Mouse (Mus musculus) stomach, embryonic 14.5 days (tissue): Measurements from ENCODE around the gene Atp8b3. TPM values are rescaled to one million over a fixed set of nuclear protein-coding genes. Genes with fewer than 3 reads are reported as not detected.

Experiments used
- ATAC-seq: fragments of 200-750 bp; cut with Nextera tagmentation; 2 replicates; pipeline ENCODE4 v1.8.0; 2017; ENCODE audit warnings: low read depth, moderate TSS enrichment; ENCODE audit not compliant: insufficient number of reproducible peaks, insufficient read depth, low FRiP score
- H3K27ac ChIP-seq: fragments of 300-500 bp; sonication (generic); 2 replicates; pipeline ENCODE4 v1.5.1; 2014; ENCODE audit warnings: mild to moderate bottlenecking, low read length, moderate library complexity, mixed read lengths
- H3K27me3 ChIP-seq: fragments of 300-500 bp; sonication (generic); 2 replicates; pipeline ENCODE4 v1.6.1; 2014; ENCODE audit warnings: low read length, control low read depth, mixed read lengths; ENCODE audit not compliant: control insufficient read depth, insufficient read depth
- H3K36me3 ChIP-seq: fragments of 300-500 bp; sonication (generic); 2 replicates; pipeline ENCODE4 v1.6.1; 2014; ENCODE audit warnings: mild to moderate bottlenecking, control low read depth, low read length, moderate library complexity, mixed read lengths; ENCODE audit not compliant: control insufficient read depth, insufficient read depth
- H3K4me1 ChIP-seq: fragments of 300-500 bp; sonication (generic); 2 replicates; pipeline ENCODE4 v1.6.1; 2014; ENCODE audit warnings: low read length, control low read depth, mixed read lengths; ENCODE audit not compliant: control insufficient read depth, insufficient read depth
- H3K4me2 ChIP-seq: fragments of 300-500 bp; sonication (generic); replicated peaks from 2 replicates; pipeline ENCODE4 v1.6.1; 2014; ENCODE audit warnings: low read depth, low read length, control low read depth
- H3K4me3 ChIP-seq: fragments of 300-500 bp; sonication (generic); 2 replicates; pipeline ENCODE4 v1.5.1; 2014; ENCODE audit warnings: low read depth, low read length, control low read depth
- H3K9ac ChIP-seq: fragments of 300-500 bp; sonication (generic); replicated peaks from 2 replicates; pipeline ENCODE4 v1.6.1; 2014; ENCODE audit warnings: low read depth, mild to moderate bottlenecking, control low read depth, low read length, moderate library complexity, mixed read lengths
- H3K9me3 ChIP-seq: fragments of 300-500 bp; sonication (generic); 2 replicates; pipeline ENCODE4 v1.6.1; 2016; ENCODE audit warnings: low read depth, low read length, control low read depth; ENCODE audit not compliant: control insufficient read depth
- WGBS: fragments of 180-500 bp; shearing (Covaris S2); extraction: QIAGEN DNeasy Blood & Tissue Kit; methylation state at CpG from one replicate; pipeline ENCODE4 v1.1.7; 2014; 5-methylcytosine and 5-hydroxymethylcytosine counted together
- polyA plus RNA-seq: library from polyadenylated mRNA; unstranded; fragments of >200 nt; fragmentation: Nextera tagmentation; extraction: Ambion mirVana; gene quantifications from 2 replicates; pipeline ENCODE4 v1.2.1, GENCODE M21; 2014

Gene Atp8b3
- polyA plus RNA-seq, 1 experiment from 2014 or later, result 0.25 TPM

GRCm38 (mm10) chr10:80546945-80547344 is 8.0 kb upstream of the Atp8b3 start:
- Histone ChIP-seq H3K4me1 (no peaks in the 10 kb centered on the region), H3K4me3 (no peak overlapping the region), H3K4me2 (no peak overlapping the region), H3K9me3 (no peaks in the 10 kb centered on the region), H3K27me3 (no peaks in the 10 kb centered on the region), H3K36me3 (peaks cover 65% of the 10 kb centered on the region), H3K9ac (no peak overlapping the region), H3K27ac (no peak overlapping the region)
- WGBS, result 96% methylated on average over 4 of the region's 4 CpGs
- ATAC-seq, result no peak

- no peaks in the 10 kb centered on the region for H3K27me3 ChIP-seq
- ATAC-seq, result no peak
- 91% methylated on average over 8 of the region's 8 CpGs for WGBS
- no peak overlapping the region for H3K4me2 ChIP-seq
- H3K27ac ChIP-seq, result no peak overlapping the region
- peaks cover 65% of the 10 kb centered on the region for H3K36me3 ChIP-seq
- H3K9me3 ChIP-seq, result no peaks in the 10 kb centered on the region
- H3K4me3 ChIP-seq, result no peak overlapping the region
- H3K4me1 ChIP-seq, result no peaks in the 10 kb centered on the region
- H3K9ac ChIP-seq, result no peak overlapping the region
These were observed 6.7 kb upstream of the Atp8b3 start for GRCm38 (mm10) chr10:80545590-80545989.

GRCm38 (mm10) chr10:80543873-80544272 is 4.9 kb upstream of the Atp8b3 start:
- Histone ChIP-seq H3K4me2 (no peak overlapping the region), H3K27ac (no peak overlapping the region), H3K9me3 (no peaks in the 10 kb centered on the region), H3K27me3 (no peaks in the 10 kb centered on the region), H3K4me1 (no peaks in the 10 kb centered on the region), H3K4me3 (no peak overlapping the region), H3K9ac (no peak overlapping the region), H3K36me3 (peaks cover 54% of the 10 kb centered on the region)
- no peak for ATAC-seq
- WGBS, result 94% methylated on average over 14 of the region's 14 CpGs

- H3K4me2 ChIP-seq, result no peak overlapping the region
- H3K4me3 ChIP-seq, result no peak overlapping the region
- no peak overlapping the region for H3K27ac ChIP-seq
- H3K36me3 ChIP-seq, result peaks cover 24% of the 10 kb centered on the region
- H3K27me3 ChIP-seq, result peaks cover 9% of the 10 kb centered on the region; the same call in 1 of the 2 replicates
- H3K9ac ChIP-seq, result no peak overlapping the region
- WGBS, result 50% methylated on average over 5 of the region's 5 CpGs
- H3K9me3 ChIP-seq, result no peaks in the 10 kb centered on the region
- no peak for ATAC-seq
- 0 out of 2 replicates have a peak, but pooled peaks cover 5% of the 10 kb centered on the region for H3K4me1 ChIP-seq
These were observed 569 bp upstream of the Atp8b3 start for GRCm38 (mm10) chr10:80539493-80539892.

GRCm38 (mm10) chr10:80538180-80538579 is 744 bp downstream of the Atp8b3 start:
- Histone ChIP-seq H3K4me3 (no peak overlapping the region), H3K36me3 (peaks cover 13% of the 10 kb centered on the region; the same call in 1 of the 2 replicates), H3K27me3 (peaks cover 9% of the 10 kb centered on the region; the same call in 1 of the 2 replicates), H3K9ac (no peak overlapping the region), H3K4me2 (no peak overlapping the region), H3K27ac (no peak overlapping the region), H3K9me3 (no peaks in the 10 kb centered on the region), H3K4me1 (0 out of 2 replicates have a peak, but pooled peaks cover 5% of the 10 kb centered on the region)
- ATAC-seq, result no peak
- WGBS, result 61% methylated on average over 5 of the region's 5 CpGs

GRCm38 (mm10) chr10:80535711-80536110 is 3.2 kb downstream of the Atp8b3 start:
- H3K9ac ChIP-seq, result no peak overlapping the region

GRCm38 (mm10) chr10:80535071-80535470 is 3.9 kb downstream of the Atp8b3 start:
- Histone ChIP-seq H3K4me1 (0 out of 2 replicates have a peak, but pooled peaks cover 5% of the 10 kb centered on the region), H3K9me3 (no peaks in the 10 kb centered on the region), H3K4me3 (0 out of 2 replicates have a peak overlapping the region, but pooled peaks have one; percentile 8), H3K4me2 (0 out of 2 replicates have a peak overlapping the region, but pooled peaks have one; percentile 12), H3K27ac (no peak overlapping the region), H3K36me3 (no peaks in the 10 kb centered on the region), H3K9ac (no peak overlapping the region), H3K27me3 (peaks cover 9% of the 10 kb centered on the region; the same call in 1 of the 2 replicates)
- ATAC-seq, result no peak
- 12% methylated on average over 14 of the region's 14 CpGs for WGBS

More at GRCm38 (mm10) chr10:80535711-80536110, 3.2 kb downstream of the Atp8b3 start:
- no peak for ATAC-seq
- peaks cover 9% of the 10 kb centered on the region; the same call in 1 of the 2 replicates for H3K27me3 ChIP-seq
- no peaks in the 10 kb centered on the region for H3K9me3 ChIP-seq
- H3K4me2 ChIP-seq, result no peak overlapping the region
- 11% methylated on average over 13 of the region's 13 CpGs for WGBS
- H3K36me3 ChIP-seq, result no peaks in the 10 kb centered on the region
- H3K27ac ChIP-seq, result no peak overlapping the region
- H3K4me3 ChIP-seq, result no peak overlapping the region
- H3K4me1 ChIP-seq, result 0 out of 2 replicates have a peak, but pooled peaks cover 5% of the 10 kb centered on the region

- Histone ChIP-seq H3K4me1 (0 out of 2 replicates have a peak, but pooled peaks cover 5% of the 10 kb centered on the region), H3K9me3 (no peaks in the 10 kb centered on the region), H3K27me3 (peaks cover 9% of the 10 kb centered on the region; the same call in 1 of the 2 replicates), H3K36me3 (no peaks in the 10 kb centered on the region), H3K27ac (no peak overlapping the region), H3K4me2 (no peak overlapping the region), H3K4me3 (no peak overlapping the region), H3K9ac (no peak overlapping the region)
- 12% methylated on average over 7 of the region's 7 CpGs for WGBS
- peak; percentile 51; the same call in 1 of the 2 replicates for ATAC-seq
These were observed 5.2 kb downstream of the Atp8b3 start for GRCm38 (mm10) chr10:80533704-80534103.

GRCm38 (mm10) chr10:80532783-80533182 is 6.1 kb downstream of the Atp8b3 start:
- Histone ChIP-seq H3K9ac (no peak overlapping the region), H3K9me3 (no peaks in the 10 kb centered on the region), H3K36me3 (no peaks in the 10 kb centered on the region), H3K4me1 (0 out of 2 replicates have a peak, but pooled peaks cover 5% of the 10 kb centered on the region), H3K4me2 (no peak overlapping the region), H3K4me3 (no peak overlapping the region), H3K27ac (no peak overlapping the region), H3K27me3 (peaks cover 9% of the 10 kb centered on the region; the same call in 1 of the 2 replicates)
- 85% methylated on average over 11 of the region's 11 CpGs for WGBS
- ATAC-seq, result no peak
